Mouse (Mus musculus): Measurements from ENCODE around the gene Ndufv3. TPM values are rescaled to one million over a fixed set of nuclear protein-coding genes. Genes with fewer than 3 reads are reported as not detected.

The Ndufv3 gene
- polyA plus RNA-seq, 2 experiments = 103 to 277 TPM

DNA sequence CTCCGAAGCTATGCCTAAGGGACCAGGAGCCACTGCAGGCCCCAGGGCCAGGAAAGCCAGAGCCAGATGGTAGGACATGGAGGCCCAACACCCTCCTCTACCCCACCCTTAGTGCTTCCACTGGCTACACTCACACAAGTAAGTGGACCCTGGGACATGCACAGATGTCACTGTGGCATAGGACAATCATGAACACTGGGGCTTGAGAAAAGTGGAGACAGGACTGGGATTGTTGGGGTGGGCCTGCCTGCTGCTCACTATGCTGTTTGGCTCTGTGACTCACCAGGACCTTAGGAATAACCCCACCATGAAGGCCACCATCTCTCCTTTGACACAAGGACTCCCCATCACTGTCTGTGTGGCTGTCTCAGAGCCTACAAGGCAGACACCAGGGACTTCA, 24.9 kb upstream of the Ndufv3 start:
- ATAC-seq (ENCODE audit: low FRiP score, low read depth) = no peak
- Histone ChIP-seq H3K27me3 (ENCODE audit: control insufficient read depth, insufficient read depth, low read length) (no peaks in the 10 kb centered on the region), H3K4me1 (ENCODE audit: control insufficient read depth, insufficient read depth, low read length) (no peaks in the 10 kb centered on the region)

DNA sequence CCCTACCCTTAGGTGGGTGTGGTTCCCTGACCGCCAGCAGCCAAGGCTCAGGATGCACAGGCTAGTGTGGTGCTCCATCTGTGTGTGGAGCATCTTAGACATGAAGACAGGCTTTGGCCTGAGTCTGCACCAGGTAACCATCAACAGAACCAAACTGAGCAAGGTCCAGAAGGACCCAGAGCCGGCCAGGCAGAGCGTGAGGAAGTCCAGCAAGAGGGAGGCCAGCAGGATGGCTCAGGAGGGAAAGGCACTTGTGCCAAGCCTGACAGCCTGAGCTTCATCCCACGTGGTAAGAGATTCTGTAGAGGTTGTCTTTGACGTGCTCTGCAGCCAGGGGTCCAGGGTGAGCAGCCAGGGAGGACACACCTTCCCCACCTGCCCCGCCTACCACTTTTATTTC, 22.2 kb upstream of the Ndufv3 start:
- no peak overlapping the region for H3K4me3 ChIP-seq (replicated peaks; ENCODE audit: low read length)
- 83% methylated on average over 6 of the region's 6 CpGs for WGBS
- H3K4me1 ChIP-seq (ENCODE audit: control insufficient read depth, insufficient read depth, low read length) = no peaks in the 10 kb centered on the region
- no peaks in the 10 kb centered on the region for H3K27me3 ChIP-seq (ENCODE audit: control insufficient read depth, insufficient read depth, low read length)
- no peak for TF ChIP-seq POLR2A (IDR thresholded peaks at IDR 0.05; ENCODE audit: borderline replicate concordance, extremely low read depth, insufficient read depth, insufficient read length)
- H3K4me2 ChIP-seq (replicated peaks; ENCODE audit: low read depth, low read length, severe bottlenecking) = no peak overlapping the region
- no peak overlapping the region for H3K27ac ChIP-seq (replicated peaks; ENCODE audit: low read depth, low read length)
- ATAC-seq (ENCODE audit: low FRiP score, low read depth) (no peak), DNase-seq (ENCODE audit: low spot score) (no peak)
- H3K36me3 ChIP-seq (ENCODE audit: control insufficient read depth, insufficient read depth, low read length) = peaks cover 71% of the 10 kb centered on the region
- no peak overlapping the region for H3K9ac ChIP-seq (ENCODE audit: low read depth, low read length, severe bottlenecking)
- H3K9me3 ChIP-seq (ENCODE audit: control insufficient read depth, low read length) = no peaks in the 10 kb centered on the region

More for the DNA sequence above, 24.9 kb upstream of the Ndufv3 start:
- Histone ChIP-seq H3K4me2 (replicated peaks; ENCODE audit: low read depth, low read length, severe bottlenecking) (no peak overlapping the region), H3K9me3 (ENCODE audit: control insufficient read depth, low read length) (no peaks in the 10 kb centered on the region), H3K4me3 (replicated peaks; ENCODE audit: low read length) (no peak overlapping the region), H3K36me3 (ENCODE audit: control insufficient read depth, insufficient read depth, low read length) (peaks cover 45% of the 10 kb centered on the region), H3K9ac (ENCODE audit: low read depth, low read length, severe bottlenecking) (no peak overlapping the region), H3K27ac (replicated peaks; ENCODE audit: low read depth, low read length) (no peak overlapping the region)
- 100% methylated on average over 1 of the region's 1 CpGs for WGBS
- no peak for TF ChIP-seq POLR2A (IDR thresholded peaks at IDR 0.05; ENCODE audit: borderline replicate concordance, extremely low read depth, insufficient read depth, insufficient read length)
- no peak for DNase-seq (ENCODE audit: low spot score)

DNA sequence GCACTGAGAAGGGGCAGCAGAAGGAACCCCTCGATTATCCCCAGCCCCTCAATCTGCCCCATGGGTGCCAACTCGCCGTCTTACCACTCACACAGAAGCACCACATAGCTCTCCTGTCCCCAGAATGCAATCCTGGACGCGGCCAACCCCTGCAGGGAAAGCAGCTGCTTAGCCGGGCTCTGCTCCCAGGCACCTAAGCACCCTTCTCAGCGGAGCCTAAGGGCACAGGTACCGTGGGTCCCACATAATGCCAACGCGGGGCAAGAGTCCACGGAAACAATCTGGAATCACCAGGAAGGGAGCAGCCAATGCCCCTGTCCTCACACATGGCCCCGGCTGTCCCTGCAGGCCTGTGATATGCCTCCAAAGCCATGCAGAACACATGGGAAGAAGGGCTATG, 20.2 kb upstream of the Ndufv3 start:
- ATAC-seq (ENCODE audit: low FRiP score, low read depth) (no peak), DNase-seq (ENCODE audit: low spot score) (no peak)
- Histone ChIP-seq H3K27me3 (ENCODE audit: control insufficient read depth, insufficient read depth, low read length) (no peaks in the 10 kb centered on the region), H3K4me3 (replicated peaks; ENCODE audit: low read length) (no peak overlapping the region), H3K4me1 (ENCODE audit: control insufficient read depth, insufficient read depth, low read length) (no peaks in the 10 kb centered on the region), H3K27ac (replicated peaks; ENCODE audit: low read depth, low read length) (no peak overlapping the region), H3K9me3 (ENCODE audit: control insufficient read depth, low read length) (no peaks in the 10 kb centered on the region), H3K36me3 (ENCODE audit: control insufficient read depth, insufficient read depth, low read length) (peaks cover 90% of the 10 kb centered on the region), H3K4me2 (replicated peaks; ENCODE audit: low read depth, low read length, severe bottlenecking) (no peak overlapping the region), H3K9ac (ENCODE audit: low read depth, low read length, severe bottlenecking) (no peak overlapping the region)
- WGBS = 93% methylated on average over 12 of the region's 12 CpGs
- TF ChIP-seq POLR2A (IDR thresholded peaks at IDR 0.05; ENCODE audit: borderline replicate concordance, extremely low read depth, insufficient read depth, insufficient read length) = no peak

DNA sequence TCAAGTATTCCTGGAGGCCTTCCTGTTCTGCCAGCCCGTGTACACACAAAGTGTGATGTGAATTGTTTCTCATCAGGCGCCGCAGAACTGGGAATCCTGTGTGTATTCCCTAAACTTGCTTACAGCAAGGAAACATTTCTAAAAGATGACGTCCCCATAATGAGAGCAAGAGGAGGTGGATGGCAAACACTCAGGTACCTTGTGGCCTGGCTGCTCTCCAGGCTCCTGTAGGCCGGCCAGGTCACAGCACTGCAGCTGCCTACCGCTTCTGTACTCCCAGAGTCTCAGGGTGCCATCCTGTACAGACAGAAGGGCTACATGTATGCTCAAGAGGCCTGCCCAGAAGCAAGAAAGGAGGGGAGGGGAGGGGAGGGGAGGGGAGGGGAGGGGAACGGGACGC, 19.5 kb upstream of the Ndufv3 start:
- H3K27me3 ChIP-seq (ENCODE audit: control insufficient read depth, insufficient read depth, low read length) = no peaks in the 10 kb centered on the region
- no peaks in the 10 kb centered on the region for H3K4me1 ChIP-seq (ENCODE audit: control insufficient read depth, insufficient read depth, low read length)
- DNase-seq (ENCODE audit: low spot score) (no peak), ATAC-seq (ENCODE audit: low FRiP score, low read depth) (no peak)
- no peak overlapping the region for H3K9ac ChIP-seq (ENCODE audit: low read depth, low read length, severe bottlenecking)
- H3K36me3 ChIP-seq (ENCODE audit: control insufficient read depth, insufficient read depth, low read length) = peaks cover 93% of the 10 kb centered on the region
- no peak overlapping the region for H3K4me3 ChIP-seq (replicated peaks; ENCODE audit: low read length)
- H3K27ac ChIP-seq (replicated peaks; ENCODE audit: low read depth, low read length) = no peak overlapping the region
- no peak overlapping the region for H3K4me2 ChIP-seq (replicated peaks; ENCODE audit: low read depth, low read length, severe bottlenecking)
- 95% methylated on average over 8 of the region's 8 CpGs for whole genome bisulfite sequencing
- no peaks in the 10 kb centered on the region for H3K9me3 ChIP-seq (ENCODE audit: control insufficient read depth, low read length)
- TF ChIP-seq POLR2A (IDR thresholded peaks at IDR 0.05; ENCODE audit: borderline replicate concordance, extremely low read depth, insufficient read depth, insufficient read length) = no peak

DNA sequence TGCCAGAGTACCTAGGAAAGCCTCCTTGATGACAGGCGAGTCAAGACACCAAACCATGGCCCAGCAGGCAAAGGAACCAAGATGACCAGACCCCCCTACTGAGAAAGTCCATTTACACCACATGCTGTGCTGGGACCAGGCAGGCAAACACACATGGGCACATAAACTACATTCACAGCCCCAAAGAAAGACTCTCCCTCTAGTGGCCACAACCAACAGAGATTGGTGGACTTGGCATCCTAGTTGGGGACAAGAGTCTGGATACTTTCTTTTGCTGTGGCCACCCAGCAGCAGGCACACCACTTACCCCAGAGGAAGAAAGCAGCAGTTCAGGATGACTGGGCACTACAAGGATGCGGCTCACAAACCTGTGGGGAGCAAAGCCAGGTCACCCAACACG, 19.0 kb upstream of the Ndufv3 start:
- Histone ChIP-seq H3K27me3 (ENCODE audit: control insufficient read depth, insufficient read depth, low read length) (no peaks in the 10 kb centered on the region), H3K36me3 (ENCODE audit: control insufficient read depth, insufficient read depth, low read length) (peaks cover 93% of the 10 kb centered on the region), H3K9me3 (ENCODE audit: control insufficient read depth, low read length) (no peaks in the 10 kb centered on the region), H3K27ac (replicated peaks; ENCODE audit: low read depth, low read length) (no peak overlapping the region), H3K4me2 (replicated peaks; ENCODE audit: low read depth, low read length, severe bottlenecking) (no peak overlapping the region), H3K4me3 (replicated peaks; ENCODE audit: low read length) (no peak overlapping the region), H3K4me1 (ENCODE audit: control insufficient read depth, insufficient read depth, low read length) (no peaks in the 10 kb centered on the region), H3K9ac (ENCODE audit: low read depth, low read length, severe bottlenecking) (no peak overlapping the region)
- WGBS = 86% methylated on average over 3 of the region's 3 CpGs
- no peak for TF ChIP-seq POLR2A (IDR thresholded peaks at IDR 0.05; ENCODE audit: borderline replicate concordance, extremely low read depth, insufficient read depth, insufficient read length)
- ATAC-seq (ENCODE audit: low FRiP score, low read depth) = no peak
- DNase-seq (ENCODE audit: low spot score) = no peak
